Mouse (Mus musculus) regulatory T cell (primary cell): ENCODE results near the gene Dhfr.

Source experiments
- in situ Hi-C: fragments of 300-600 bp; cut with MboI, MseI; formaldehyde crosslinking; loops from one replicate; pipeline ENCODE4 v1.15.1; 2025; ENCODE audit warnings: high pct_unique_total_duplicates

The Dhfr gene

GRCm38 (mm10) chr13:92370811-92371210 is 16.3 kb downstream of the Dhfr start:
- in situ Hi-C loops = loop anchor here (25.0 kb wide), 2 partner anchors 816 to 1116 kb away; partner anchors contain the start of genes Jmy and Tent2

GRCm38 (mm10) chr13:92371466-92371865 is 16.9 kb downstream of the Dhfr start:
- in situ Hi-C loops = loop anchor here (25.0 kb wide), 2 partner anchors 816 to 1116 kb away; partner anchors contain the start of genes Jmy and Tent2

- in situ Hi-C loops = no loop called here
Observed at GRCm38 (mm10) chr13:92387367-92387766, 32.8 kb downstream of the Dhfr start.

- in situ Hi-C loops = no loop called here
Observed at GRCm38 (mm10) chr13:92393047-92393661, 38.6 kb downstream of the Dhfr start.

- in situ Hi-C loops = no loop called here
Observed at GRCm38 (mm10) chr13:92398491-92399384, 44.2 kb downstream of the Dhfr start.

GRCm38 (mm10) chr13:92402063-92402462 is 47.5 kb downstream of the Dhfr start:
- in situ Hi-C loops = no loop called here

GRCm38 (mm10) chr13:92403496-92403895 is 49.0 kb downstream of the Dhfr start:
- in situ Hi-C loops = no loop called here

- in situ Hi-C loops = no loop called here
Observed at GRCm38 (mm10) chr13:92410486-92410885, 56.0 kb downstream of the Dhfr start.

- in situ Hi-C loops = no loop called here
Observed at GRCm38 (mm10) chr13:92419630-92420029, 65.1 kb downstream of the Dhfr start.

GRCm38 (mm10) chr13:92423711-92424110 is 69.2 kb downstream of the Dhfr start:
- in situ Hi-C loops = no loop called here

GRCm38 (mm10) chr13:92425758-92426264 is 71.3 kb downstream of the Dhfr start, which contains the start of gene Ankrd34b:
Gene Ankrd34b, plus strand, starts transcription at chr13:92425896.
- in situ Hi-C loops = no loop called here

GRCm38 (mm10) chr13:92426294-92427051 is 71.9 kb downstream of the Dhfr start:
- in situ Hi-C loops = no loop called here

GRCm38 (mm10) chr13:92427351-92427855 is 72.9 kb downstream of the Dhfr start:
- in situ Hi-C loops = no loop called here
